Mouse (Mus musculus): ENCODE data around the gene Arl4d. TPM values are rescaled to one million over a fixed set of nuclear protein-coding genes. Genes with fewer than 3 reads are reported as not detected.

Gene Arl4d
- total and polyA plus RNA-seq, 2 experiments, result 21.0 to 87.9 TPM

DNA sequence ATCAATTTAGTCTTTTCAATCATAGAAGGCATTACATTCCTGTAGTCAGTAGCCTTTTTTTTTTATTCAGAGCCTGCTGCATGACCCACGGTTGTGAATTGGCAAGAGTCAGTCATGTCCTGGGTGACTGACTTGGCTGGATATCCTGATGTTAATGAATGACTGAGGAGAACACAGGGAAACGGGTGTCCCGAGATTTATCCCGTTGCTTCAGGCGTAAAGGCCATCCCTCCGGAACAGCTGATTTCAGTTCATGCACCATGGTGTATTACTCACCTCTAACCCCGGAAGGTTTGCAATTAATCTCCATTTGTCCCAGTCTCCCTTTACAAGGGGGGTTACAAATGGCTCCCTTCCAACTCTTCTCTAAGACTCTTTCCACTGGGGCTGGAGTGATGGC, 48.7 kb downstream of the Arl4d start:
- no peaks in the 10 kb centered on the region for H3K36me3 ChIP-seq (ENCODE audit: control insufficient read depth, insufficient read depth, low read length)
- no peaks in the 10 kb centered on the region for H3K27me3 ChIP-seq (ENCODE audit: control insufficient read depth, insufficient read depth, low read length)
- peaks cover 14% of the 10 kb centered on the region for H3K4me1 ChIP-seq (ENCODE audit: control insufficient read depth, insufficient read depth, low read length)
- no peak for TF ChIP-seq CTCF (IDR thresholded peaks at IDR 0.05; ENCODE audit: low read depth, low read length)
- TF ChIP-seq POLR2A (IDR thresholded peaks at IDR 0.05; ENCODE audit: extremely low read depth, insufficient read depth, low read length), result no peak
- DNase-seq (ENCODE audit: extremely low read depth, low read depth, low spot score), result peak; percentile 99
- H3K27ac ChIP-seq (replicated peaks; ENCODE audit: insufficient read depth, low read depth, low read length), result peak overlapping the region; percentile 98
- H3K79me2 ChIP-seq (ENCODE audit: control insufficient read depth, insufficient read depth, low read length), result no peaks in the 10 kb centered on the region
- H3K9ac ChIP-seq (ENCODE audit: low read depth, low read length), result peak overlapping the region; percentile 40; the same call in 1 of the 2 replicates
- WGBS, result 22% methylated on average over 7 of the region's 7 CpGs
- H3K4me3 ChIP-seq (ENCODE audit: insufficient read depth, low read depth, low read length), result no peak overlapping the region

Other genes with a start within 250 kb of the Arl4d start
- gene Aarsd1, start 247.9 kb upstream of the Arl4d start, total RNA-seq (2014; rRNA removed), result 21.3 and 22.2 TPM in 2 replicates
- gene Aarsd1, start 247.9 kb upstream of the Arl4d start, polyA plus RNA-seq (2012; rRNA removed), result 18.6 and 19.8 TPM in 2 replicates
- gene Gm27029, start 240.7 kb upstream of the Arl4d start, total RNA-seq (2014; rRNA removed), result 0.20 and 0.65 TPM in 2 replicates
- 0.10 and 0.37 TPM in 2 replicates for gene Gm27029, start 240.7 kb upstream of the Arl4d start, polyA plus RNA-seq (2012; rRNA removed)
- 2.8 and 3.1 TPM in 2 replicates for gene Rundc1, start 240.5 kb upstream of the Arl4d start, total RNA-seq (2014; rRNA removed)
- gene Rundc1, start 240.5 kb upstream of the Arl4d start, polyA plus RNA-seq (2012; rRNA removed), result 8.6 and 8.9 TPM in 2 replicates
- gene Ptges3l, start 240.2 kb upstream of the Arl4d start, total RNA-seq (2014; rRNA removed), result 0.27 and 0.46 TPM in 2 replicates
- gene Ptges3l, start 240.2 kb upstream of the Arl4d start, polyA plus RNA-seq (2012; rRNA removed), result 0.93 and 1.1 TPM in 2 replicates
- gene Rpl27, start 223.2 kb upstream of the Arl4d start, total RNA-seq (2014; rRNA removed), result 236 and 259 TPM in 2 replicates
- gene Rpl27, start 223.2 kb upstream of the Arl4d start, polyA plus RNA-seq (2012; rRNA removed), result 193 and 230 TPM in 2 replicates
- 24.6 and 37.1 TPM in 2 replicates for gene Ifi35, start 217.1 kb upstream of the Arl4d start, total RNA-seq (2014; rRNA removed)
- gene Ifi35, start 217.1 kb upstream of the Arl4d start, polyA plus RNA-seq (2012; rRNA removed), result 33.8 and 43.6 TPM in 2 replicates
- 5.5 and 8.0 TPM in 2 replicates for gene Rnd2, start 200.5 kb upstream of the Arl4d start, total RNA-seq (2014; rRNA removed)
- 18.9 and 22.3 TPM in 2 replicates for gene Rnd2, start 200.5 kb upstream of the Arl4d start, polyA plus RNA-seq (2012; rRNA removed)
- 11.0 and 11.2 TPM in 2 replicates for gene Vat1, start 199.3 kb upstream of the Arl4d start, total RNA-seq (2014; rRNA removed)
- 30.4 and 33.4 TPM in 2 replicates for gene Vat1, start 199.3 kb upstream of the Arl4d start, polyA plus RNA-seq (2012; rRNA removed)
- gene Brca1, start 113.6 kb upstream of the Arl4d start, total RNA-seq (2014; rRNA removed), result 3.3 and 4.2 TPM in 2 replicates
- gene Brca1, start 113.6 kb upstream of the Arl4d start, polyA plus RNA-seq (2012; rRNA removed), result 0.18 and 0.22 TPM in 2 replicates
- gene Nbr1, start 113.4 kb upstream of the Arl4d start, total RNA-seq (2014; rRNA removed), result 211 and 222 TPM in 2 replicates
- gene Nbr1, start 113.4 kb upstream of the Arl4d start, polyA plus RNA-seq (2012; rRNA removed), result 114 and 141 TPM in 2 replicates
- 6.4 and 7.7 TPM in 2 replicates for gene Tmem106a, start 83.3 kb upstream of the Arl4d start, total RNA-seq (2014; rRNA removed)
- 15.2 and 23.1 TPM in 2 replicates for gene Tmem106a, start 83.3 kb upstream of the Arl4d start, polyA plus RNA-seq (2012; rRNA removed)
- not detected in 2 replicates for gene Gm11634, start 66.3 kb upstream of the Arl4d start, total RNA-seq (2014; rRNA removed)
- not detected in 2 replicates for gene Gm11634, start 66.3 kb upstream of the Arl4d start, polyA plus RNA-seq (2012; rRNA removed)
- 10.3 and 12.9 TPM in 2 replicates for gene Rdm1, start 38.3 kb upstream of the Arl4d start, total RNA-seq (2014; rRNA removed)
- 12.1 and 12.4 TPM in 2 replicates for gene Rdm1, start 38.3 kb upstream of the Arl4d start, polyA plus RNA-seq (2012; rRNA removed)
- gene Dhx8, start 67.4 kb downstream of the Arl4d start, total RNA-seq (2014; rRNA removed), result 7.7 and 10.5 TPM in 2 replicates
- 4.7 and 5.5 TPM in 2 replicates for gene Dhx8, start 67.4 kb downstream of the Arl4d start, polyA plus RNA-seq (2012; rRNA removed)
- gene Etv4, start 119.8 kb downstream of the Arl4d start, total RNA-seq (2014; rRNA removed), result 0.18 TPM in 1 of 2 replicates, not detected in the other
- 0.05 and 0.17 TPM in 2 replicates for gene Etv4, start 119.8 kb downstream of the Arl4d start, polyA plus RNA-seq (2012; rRNA removed)
- 0.07 TPM in 1 of 2 replicates, not detected in the other for gene Meox1, start 228.8 kb downstream of the Arl4d start, total RNA-seq (2014; rRNA removed)
- 0.05 TPM in 1 of 2 replicates, not detected in the other for gene Meox1, start 228.8 kb downstream of the Arl4d start, polyA plus RNA-seq (2012; rRNA removed)

All from liver, adult 2 months (tissue).